Mouse (Mus musculus) midbrain, embryonic 11.5 days (tissue): ENCODE measurements around the gene Ubtf. TPM values are rescaled to one million over a fixed set of nuclear protein-coding genes. Genes with fewer than 3 reads are reported as not detected.

Source experiments
- ATAC-seq: fragments of 200-750 bp; cut with Nextera tagmentation; 2 replicates; pipeline ENCODE4 v1.8.0; 2017; ENCODE audit warnings: moderate TSS enrichment, moderate library complexity; ENCODE audit not compliant: low FRiP score
- DNase-seq: peaks from one replicate; pipeline ENCODE4 v3.0.0; 2015; ENCODE audit warnings: low spot score; ENCODE audit errors: missing footprints
- H3K27ac ChIP-seq: fragments of 300-500 bp; sonication (generic); 2 replicates; pipeline ENCODE4 v1.5.1; 2014; ENCODE audit warnings: low read depth, low read length
- H3K27me3 ChIP-seq: fragments of 300-500 bp; sonication (generic); 2 replicates; pipeline ENCODE4 v1.6.1; 2014; ENCODE audit warnings: mild to moderate bottlenecking, low read length, moderate library complexity, mixed read lengths; ENCODE audit not compliant: control insufficient read depth, insufficient read depth
- H3K36me3 ChIP-seq: fragments of 300-500 bp; sonication (generic); 2 replicates; pipeline ENCODE4 v1.6.1; 2014; ENCODE audit warnings: mild to moderate bottlenecking, low read length, moderate library complexity, mixed read lengths; ENCODE audit not compliant: control insufficient read depth, insufficient read depth
- H3K4me1 ChIP-seq: fragments of 300-500 bp; sonication (generic); 2 replicates; pipeline ENCODE4 v1.6.1; 2014; ENCODE audit warnings: low read length; ENCODE audit not compliant: control insufficient read depth, insufficient read depth
- H3K4me2 ChIP-seq: fragments of 300-500 bp; sonication (generic); 2 replicates; pipeline ENCODE4 v1.6.1; 2014; ENCODE audit warnings: mild to moderate bottlenecking, moderate library complexity
- H3K4me3 ChIP-seq: fragments of 300-500 bp; sonication (generic); 2 replicates; pipeline ENCODE4 v1.5.1; 2014; ENCODE audit warnings: low read depth, low read length
- H3K9ac ChIP-seq: fragments of 300-500 bp; sonication (generic); 2 replicates; pipeline ENCODE4 v1.6.1; 2014; ENCODE audit warnings: low read length
- H3K9me3 ChIP-seq: fragments of 300-500 bp; sonication (generic); 2 replicates; pipeline ENCODE4 v1.6.1; 2016; ENCODE audit warnings: low read length; ENCODE audit not compliant: control insufficient read depth
- WGBS: fragments of 180-500 bp; shearing (Covaris S2); extraction: QIAGEN DNeasy Blood & Tissue Kit; methylation state at CpG from one replicate; pipeline ENCODE4 v1.1.7; 2014; 5-methylcytosine and 5-hydroxymethylcytosine counted together
- polyA plus RNA-seq: library from polyadenylated mRNA; unstranded; fragments of >200 nt; fragmentation: Nextera tagmentation; extraction: Ambion mirVana; gene quantifications from 2 replicates; pipeline ENCODE4 v1.2.1, GENCODE M21; 2014

The Ubtf gene
- polyA plus RNA-seq, 1 experiment from 2014 or later, result 86.1 TPM

GRCm38 (mm10) chr11:102276411-102276915, 43.1 kb downstream of the Ubtf start:
- 1% methylated on average over 33 of the region's 33 CpGs for WGBS
- ATAC-seq (peak; percentile 78), DNase-seq (peak; percentile 94)
- Histone ChIP-seq H3K9ac (peak overlapping the region; percentile 66), H3K27ac (no peak overlapping the region), H3K9me3 (no peaks in the 10 kb centered on the region), H3K4me1 (peaks cover 4% of the 10 kb centered on the region), H3K27me3 (peaks cover 5% of the 10 kb centered on the region), H3K4me3 (peak overlapping the region; percentile 33), H3K4me2 (peak overlapping the region; percentile 65), H3K36me3 (no peaks in the 10 kb centered on the region)

DNA sequence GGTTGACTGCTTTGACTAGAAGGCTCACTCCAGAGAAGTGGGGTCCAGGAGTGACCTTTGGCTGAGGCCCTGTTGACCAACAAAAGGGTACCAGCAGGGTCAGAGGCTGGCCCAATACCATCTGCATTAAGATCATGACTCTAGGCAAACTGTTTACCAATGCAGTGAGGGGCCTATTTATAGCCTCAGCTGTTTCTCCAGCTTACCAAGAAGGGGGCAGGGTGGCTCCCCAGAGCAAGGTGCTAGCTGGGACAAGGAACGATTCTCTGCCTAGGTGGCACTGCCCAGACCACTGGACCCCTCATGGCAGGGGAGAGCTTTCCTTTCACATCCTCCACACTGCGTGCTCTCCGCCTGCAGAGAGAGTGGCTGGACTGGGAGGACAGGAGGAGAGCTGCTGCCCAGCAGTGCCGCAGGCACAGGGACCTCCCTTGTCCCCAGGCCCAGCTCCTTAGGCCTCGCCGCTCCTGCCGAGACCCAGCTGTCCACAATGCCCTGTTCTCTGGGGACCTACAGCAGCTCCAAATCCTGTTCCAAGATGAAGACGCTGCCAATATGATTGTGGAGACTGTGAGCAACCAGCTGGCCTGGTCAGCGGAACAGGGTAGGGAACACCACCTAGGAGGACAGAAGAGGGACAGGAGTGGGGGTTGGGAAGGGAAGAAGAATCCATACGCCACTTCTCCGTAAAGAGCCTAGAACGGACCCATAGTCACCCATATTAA, 50.9 kb downstream of the Ubtf start, which contains the start of gene Asb16:
TSS of gene Asb16 (plus strand) at position 224 of the 725 bp plus-strand sequence.
- no peaks in the 10 kb centered on the region for H3K27me3 ChIP-seq
- no peak within 1 kb of the TSS for H3K4me2 ChIP-seq
- H3K4me3 ChIP-seq, result no peak within 1 kb of the TSS
- H3K4me1 ChIP-seq, result no peaks in the 10 kb centered on the region
- WGBS, result 83% methylated on average over 12 of the region's 12 CpGs
- no peaks in the 10 kb centered on the region for H3K36me3 ChIP-seq
- H3K9me3 ChIP-seq, result no peaks in the 10 kb centered on the region
- no peak within 1 kb of the TSS for H3K9ac ChIP-seq
- DNase-seq (peak; percentile 12), ATAC-seq (no peak)
- no peak within 1 kb of the TSS for H3K27ac ChIP-seq

GRCm38 (mm10) chr11:102267480-102267879, 52.1 kb downstream of the Ubtf start:
- H3K27me3 ChIP-seq, result no peaks in the 10 kb centered on the region
- no peak overlapping the region for H3K9ac ChIP-seq
- H3K4me2 ChIP-seq, result no peak overlapping the region
- H3K9me3 ChIP-seq, result no peaks in the 10 kb centered on the region
- H3K4me1 ChIP-seq, result no peaks in the 10 kb centered on the region
- no peak for DNase-seq
- H3K36me3 ChIP-seq, result no peaks in the 10 kb centered on the region
- no peak overlapping the region for H3K4me3 ChIP-seq
- WGBS, result 9% methylated on average over 11 of the region's 11 CpGs
- peak; percentile 54; the same call in 1 of the 2 replicates for ATAC-seq
- no peak overlapping the region for H3K27ac ChIP-seq

DNA sequence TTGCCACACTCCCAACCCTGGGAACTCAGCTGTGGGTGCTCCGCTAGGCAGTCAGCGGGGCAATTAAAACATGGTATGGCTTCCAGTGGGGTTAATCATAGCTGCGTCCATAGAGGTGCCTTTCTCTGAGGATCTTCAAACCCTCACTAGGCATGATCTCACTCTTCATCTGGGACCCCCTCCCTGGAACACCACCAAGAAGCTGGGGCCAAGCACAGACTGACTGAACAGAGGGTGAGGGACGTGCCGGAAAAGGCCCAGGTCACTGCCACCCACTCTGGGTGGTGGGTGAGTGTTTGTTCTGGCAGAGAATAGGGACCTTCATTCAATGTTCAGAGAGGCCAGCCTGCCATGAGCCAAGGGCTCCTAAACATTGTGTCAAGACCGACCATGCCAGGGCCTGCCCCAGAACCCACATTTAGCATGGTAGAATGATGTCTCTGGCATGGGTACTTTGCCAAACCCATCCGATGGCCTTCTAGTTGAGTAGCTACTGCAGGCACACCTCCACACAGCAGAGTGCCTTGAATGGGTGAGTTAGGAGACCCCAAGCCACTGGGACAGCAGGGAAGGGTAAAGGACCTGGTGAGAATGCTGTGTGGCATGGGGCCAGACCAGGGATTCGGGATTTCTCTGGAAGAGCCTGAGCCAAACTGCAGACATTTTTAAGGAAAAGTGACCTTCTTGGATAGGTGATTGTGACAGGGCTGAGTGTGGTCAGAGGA, 52.7 kb downstream of the Ubtf start:
- H3K4me3 ChIP-seq, result no peak overlapping the region
- no peak overlapping the region for H3K27ac ChIP-seq
- H3K4me2 ChIP-seq, result no peak overlapping the region
- ATAC-seq (no peak), DNase-seq (no peak)
- H3K4me1 ChIP-seq, result no peaks in the 10 kb centered on the region
- no peaks in the 10 kb centered on the region for H3K27me3 ChIP-seq
- 92% methylated on average over 8 of the region's 8 CpGs for WGBS
- no peak overlapping the region; the same call in 1 of the 2 replicates for H3K9ac ChIP-seq
- H3K36me3 ChIP-seq, result peaks cover 2% of the 10 kb centered on the region; the same call in 1 of the 2 replicates
- no peaks in the 10 kb centered on the region for H3K9me3 ChIP-seq

DNA sequence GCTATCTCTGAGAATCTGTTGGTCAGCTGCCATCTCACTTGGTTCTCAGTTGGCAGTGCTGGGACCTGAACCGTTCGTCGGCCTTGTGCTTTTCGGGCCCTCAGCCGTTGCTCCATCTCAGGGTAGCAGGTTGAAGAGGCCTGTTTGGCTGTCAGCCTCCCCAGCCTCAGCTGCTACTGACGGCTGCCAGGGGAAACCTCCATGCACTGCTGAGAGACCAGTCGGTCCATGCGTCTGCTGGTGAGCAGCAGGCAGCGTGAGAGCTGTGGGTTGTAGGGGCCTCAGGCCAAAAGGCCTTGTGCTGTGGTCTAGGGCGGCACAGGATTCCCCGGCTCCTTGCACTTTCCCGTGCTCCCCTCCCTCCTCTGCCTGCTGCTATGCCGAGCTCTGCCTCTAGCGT, 53.7 kb downstream of the Ubtf start:
- no peak overlapping the region for H3K9ac ChIP-seq
- 64% methylated on average over 14 of the region's 14 CpGs for WGBS
- no peak for ATAC-seq

GRCm38 (mm10) chr11:102263211-102263610, 56.3 kb downstream of the Ubtf start:
- peaks cover 5% of the 10 kb centered on the region for H3K36me3 ChIP-seq
- no peak for DNase-seq
- H3K9me3 ChIP-seq, result no peaks in the 10 kb centered on the region
- no peak for ATAC-seq
- 91% methylated on average over 7 of the region's 7 CpGs for WGBS
- H3K4me1 ChIP-seq, result no peaks in the 10 kb centered on the region
- H3K4me2 ChIP-seq, result no peak overlapping the region
- H3K4me3 ChIP-seq, result no peak overlapping the region
- no peak overlapping the region for H3K9ac ChIP-seq
- no peaks in the 10 kb centered on the region for H3K27me3 ChIP-seq
- no peak overlapping the region for H3K27ac ChIP-seq

More for the DNA sequence above, 53.7 kb downstream of the Ubtf start:
- DNase-seq, result no peak
- Histone ChIP-seq H3K4me2 (no peak overlapping the region), H3K36me3 (peaks cover 2% of the 10 kb centered on the region; the same call in 1 of the 2 replicates), H3K4me3 (no peak overlapping the region), H3K27ac (no peak overlapping the region), H3K4me1 (no peaks in the 10 kb centered on the region), H3K27me3 (no peaks in the 10 kb centered on the region), H3K9me3 (no peaks in the 10 kb centered on the region)

GRCm38 (mm10) chr11:102258521-102258920, 61.0 kb downstream of the Ubtf start:
- Histone ChIP-seq H3K4me2 (no peak overlapping the region), H3K27ac (no peak overlapping the region), H3K36me3 (peaks cover 6% of the 10 kb centered on the region), H3K4me3 (no peak overlapping the region), H3K27me3 (no peaks in the 10 kb centered on the region), H3K4me1 (peaks cover 3% of the 10 kb centered on the region; the same call in 1 of the 2 replicates), H3K9ac (no peak overlapping the region), H3K9me3 (no peaks in the 10 kb centered on the region)
- no peak for DNase-seq
- WGBS, result 91% methylated on average over 3 of the region's 3 CpGs
- ATAC-seq, result no peak

- Histone ChIP-seq H3K27me3 (no peaks in the 10 kb centered on the region), H3K36me3 (peaks cover 6% of the 10 kb centered on the region), H3K4me2 (no peak overlapping the region), H3K27ac (no peak overlapping the region), H3K4me3 (no peak overlapping the region), H3K9me3 (no peaks in the 10 kb centered on the region), H3K9ac (no peak overlapping the region), H3K4me1 (peaks cover 3% of the 10 kb centered on the region; the same call in 1 of the 2 replicates)
- DNase-seq (no peak), ATAC-seq (no peak)
- WGBS, result 83% methylated on average over 6 of the region's 6 CpGs
These were observed 61.4 kb downstream of the Ubtf start for GRCm38 (mm10) chr11:102258095-102258494.

GRCm38 (mm10) chr11:102257514-102257913, 62.0 kb downstream of the Ubtf start:
- Histone ChIP-seq H3K4me3 (no peak overlapping the region), H3K4me1 (peaks cover 3% of the 10 kb centered on the region; the same call in 1 of the 2 replicates), H3K27ac (no peak overlapping the region), H3K36me3 (peaks cover 6% of the 10 kb centered on the region), H3K9me3 (no peaks in the 10 kb centered on the region), H3K9ac (no peak overlapping the region), H3K4me2 (no peak overlapping the region), H3K27me3 (no peaks in the 10 kb centered on the region)
- ATAC-seq, result no peak
- DNase-seq, result no peak
- WGBS, result 36% methylated on average over 9 of the region's 9 CpGs
